Mouse (Mus musculus): ENCODE measurements around the gene Ttf1. TPM values are rescaled to one million over a fixed set of nuclear protein-coding genes. Genes with fewer than 3 reads are reported as not detected.
"Not testable (repeated sequence)": the region's sequence is repeated elsewhere in the genome, so short reads cannot be mapped to it uniquely, and the experiment has no call there.

Gene Ttf1
- polyA plus RNA-seq, 1 experiment: 3.3 TPM

- Histone ChIP-seq H3K4me1 (ENCODE audit: control insufficient read depth, insufficient read depth, insufficient read length, low read length) (peaks cover 7% of the 10 kb centered on the region), H3K27ac (ENCODE audit: insufficient read depth, low read depth, low read length) (peak overlapping the region; percentile 76), H3K4me3 (ENCODE audit: low read depth, low read length) (0 out of 2 replicates have a peak overlapping the region, but pooled peaks have one; percentile 11), H3K27me3 (ENCODE audit: control insufficient read depth, insufficient read depth, low read length) (no peaks in the 10 kb centered on the region), H3K36me3 (ENCODE audit: control insufficient read depth, insufficient read depth, low read length) (no peaks in the 10 kb centered on the region)
- TF ChIP-seq POLR2A (IDR thresholded peaks at IDR 0.05; ENCODE audit: low read depth, low read length) (no peak), CTCF (IDR thresholded peaks at IDR 0.05; ENCODE audit: extremely low read depth, insufficient read length, insufficient replicate concordance, low read depth, low read length) (no peak)
- 13% methylated on average over 7 of the region's 7 CpGs for WGBS
These were observed 40.9 kb downstream of the Ttf1 start for GRCm38 (mm10) chr2:29100822-29101534.

DNA sequence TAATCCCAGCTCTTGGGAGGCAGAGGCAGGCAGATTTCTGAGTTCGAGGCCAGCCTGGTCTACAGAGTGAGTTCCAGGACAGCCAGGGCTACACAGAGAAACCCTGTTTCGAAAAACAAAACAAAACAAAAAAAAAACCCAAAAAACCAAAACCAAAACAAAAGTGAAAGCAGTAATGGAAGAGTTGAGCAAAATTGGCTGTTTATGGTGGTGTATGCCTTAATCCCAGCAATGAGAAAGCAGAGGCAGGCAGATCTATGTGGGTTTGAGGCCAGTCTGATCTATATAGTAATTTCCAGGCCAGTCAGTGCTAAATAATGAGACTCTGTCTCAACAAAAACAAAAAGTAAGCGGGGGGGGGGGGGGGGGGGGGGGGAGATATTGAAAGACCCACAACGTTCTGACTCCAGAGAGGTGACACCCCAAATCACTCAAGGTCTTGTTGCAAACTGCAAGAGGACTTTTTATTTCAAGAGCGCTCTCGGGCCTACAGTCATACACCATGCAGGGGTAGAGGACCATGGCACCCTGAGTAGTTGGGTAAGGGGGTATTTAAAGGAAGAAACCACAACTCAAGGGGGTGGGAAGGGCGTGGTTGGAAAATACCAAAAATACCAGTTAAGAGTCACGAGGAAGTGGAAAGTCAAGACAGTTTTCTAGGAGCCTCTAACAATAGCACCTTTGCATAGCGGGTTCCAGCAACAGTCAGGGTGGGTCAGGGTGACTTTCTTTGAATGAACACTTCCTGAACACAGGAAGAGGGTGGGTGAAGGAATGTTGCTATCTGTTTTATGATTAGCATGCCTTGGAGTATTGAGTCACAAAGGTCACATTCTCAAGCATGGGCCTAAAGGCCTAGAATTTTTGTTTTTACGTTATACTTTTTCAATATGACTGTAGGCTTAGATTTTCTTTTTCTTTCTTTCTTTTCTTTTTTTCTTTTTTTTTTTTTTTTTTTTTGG lies 42.6 kb downstream of the Ttf1 start:
- H3K36me3 ChIP-seq (ENCODE audit: control insufficient read depth, insufficient read depth, low read length); H3K27ac ChIP-seq (ENCODE audit: insufficient read depth, low read depth, low read length); H3K4me1 ChIP-seq (ENCODE audit: control insufficient read depth, insufficient read depth, insufficient read length, low read length); H3K27me3 ChIP-seq (ENCODE audit: control insufficient read depth, insufficient read depth, low read length); H3K4me3 ChIP-seq (ENCODE audit: low read depth, low read length): not testable (repeated sequence)
- 62% methylated on average over 10 of the region's 10 CpGs for WGBS

DNA sequence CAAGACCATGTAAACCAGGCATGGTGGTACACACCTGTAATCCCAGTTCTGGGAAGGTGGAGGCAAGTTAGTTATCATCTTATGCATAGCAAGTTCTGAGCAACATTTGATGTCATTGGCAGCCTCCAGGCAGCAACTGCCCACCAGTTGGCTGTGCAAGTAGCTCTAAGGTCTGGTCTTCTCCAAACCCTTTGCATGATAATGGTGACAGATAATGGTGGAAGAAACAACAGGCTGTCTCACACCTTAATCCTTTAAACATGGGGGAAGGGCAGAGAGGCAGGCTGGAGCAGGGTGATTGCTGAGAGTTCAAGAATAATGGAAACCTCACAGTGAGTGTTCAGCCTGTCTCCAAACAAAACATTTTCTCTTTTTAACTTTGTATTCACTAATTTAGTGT lies 60.9 kb downstream of the Ttf1 start:
- TF ChIP-seq CTCF (IDR thresholded peaks at IDR 0.05; ENCODE audit: extremely low read depth, insufficient read length, insufficient replicate concordance, low read depth, low read length): no peak
- Histone ChIP-seq H3K4me3 (ENCODE audit: low read depth, low read length) (no peak overlapping the region), H3K27ac (ENCODE audit: insufficient read depth, low read depth, low read length) (no peak overlapping the region), H3K4me1 (ENCODE audit: control insufficient read depth, insufficient read depth, insufficient read length, low read length) (no peaks in the 10 kb centered on the region; the same call in 1 of the 2 replicates), H3K36me3 (ENCODE audit: control insufficient read depth, insufficient read depth, low read length) (no peaks in the 10 kb centered on the region), H3K27me3 (ENCODE audit: control insufficient read depth, insufficient read depth, low read length) (no peaks in the 10 kb centered on the region)

DNA sequence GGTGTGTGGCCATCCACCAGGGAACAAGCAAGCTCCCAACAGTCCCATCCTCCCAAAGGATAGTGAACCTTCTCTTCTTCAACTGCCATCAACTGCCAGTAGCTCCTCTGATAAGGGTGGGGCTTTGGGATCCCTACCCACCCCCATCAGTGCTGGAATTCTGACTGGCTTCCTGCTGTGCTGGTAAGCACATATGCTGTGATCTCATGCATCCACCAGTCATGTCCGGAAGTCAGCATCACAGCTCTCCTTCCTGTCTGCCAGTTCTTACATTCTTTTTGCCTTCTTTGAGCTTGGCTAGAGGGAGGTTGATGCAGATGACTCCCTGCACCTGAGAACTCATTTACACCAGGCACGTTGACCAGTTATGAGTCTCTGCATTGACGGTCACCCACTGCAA lies 62.4 kb downstream of the Ttf1 start:
- Histone ChIP-seq H3K4me3 (ENCODE audit: low read depth, low read length) (no peak overlapping the region), H3K27ac (ENCODE audit: insufficient read depth, low read depth, low read length) (no peak overlapping the region), H3K4me1 (ENCODE audit: control insufficient read depth, insufficient read depth, insufficient read length, low read length) (peaks cover 4% of the 10 kb centered on the region; the same call in 1 of the 2 replicates), H3K36me3 (ENCODE audit: control insufficient read depth, insufficient read depth, low read length) (peaks cover 4% of the 10 kb centered on the region), H3K27me3 (ENCODE audit: control insufficient read depth, insufficient read depth, low read length) (no peaks in the 10 kb centered on the region)
- WGBS: 74% methylated on average over 3 of the region's 3 CpGs
- TF ChIP-seq POLR2A (IDR thresholded peaks at IDR 0.05; ENCODE audit: low read depth, low read length) (no peak), CTCF (IDR thresholded peaks at IDR 0.05; ENCODE audit: extremely low read depth, insufficient read length, insufficient replicate concordance, low read depth, low read length) (no peak)

DNA sequence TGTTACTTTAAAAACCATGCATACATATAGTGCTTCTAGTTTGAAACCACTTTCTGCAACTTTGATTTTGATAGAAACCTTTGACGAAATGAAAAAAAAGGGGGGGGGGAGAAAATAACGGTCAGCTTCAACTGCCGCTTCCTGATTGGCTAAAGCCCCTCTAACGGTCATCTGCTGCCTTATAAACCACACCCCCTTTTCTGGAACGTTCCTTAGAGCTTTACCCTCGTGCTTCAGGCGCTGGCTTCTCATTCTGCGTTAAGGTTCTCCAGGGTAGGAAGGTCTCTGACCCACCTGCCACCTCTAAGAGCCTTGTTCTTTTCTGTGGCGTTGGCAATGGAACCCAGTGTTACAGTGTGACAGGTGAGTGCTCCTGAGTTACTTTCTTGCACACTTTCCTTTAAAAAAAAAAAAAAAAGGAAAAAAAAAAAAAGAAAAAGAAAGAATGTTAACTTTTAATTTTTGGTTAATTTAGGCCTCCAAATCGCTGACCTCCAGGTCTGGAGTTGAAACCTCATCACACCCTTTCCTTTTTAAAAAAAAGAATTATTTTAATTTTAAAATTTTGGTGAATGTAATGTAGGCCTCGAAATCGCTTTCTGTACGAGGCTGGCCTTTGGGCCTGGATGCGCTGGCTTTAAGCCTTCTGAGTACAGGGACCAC lies 64.0 kb downstream of the Ttf1 start, which contains the start of gene Setx:
Gene Setx, plus strand, starts transcription at position 275 of the 663 bp plus-strand sequence.
- Histone ChIP-seq H3K4me3 (ENCODE audit: low read depth, low read length) (peak within 1 kb of the TSS; percentile 86), H3K36me3 (ENCODE audit: control insufficient read depth, insufficient read depth, low read length) (peaks cover 4% of the 10 kb centered on the region), H3K27ac (ENCODE audit: insufficient read depth, low read depth, low read length) (peak within 1 kb of the TSS; percentile 69), H3K4me1 (ENCODE audit: control insufficient read depth, insufficient read depth, insufficient read length, low read length) (peaks cover 4% of the 10 kb centered on the region; the same call in 1 of the 2 replicates), H3K27me3 (ENCODE audit: control insufficient read depth, insufficient read depth, low read length) (no peaks in the 10 kb centered on the region)
- 61% methylated on average over 14 of the region's 14 CpGs for WGBS
- TF ChIP-seq CTCF (IDR thresholded peaks at IDR 0.05; ENCODE audit: extremely low read depth, insufficient read length, insufficient replicate concordance, low read depth, low read length) (no peak), POLR2A (IDR thresholded peaks at IDR 0.05; ENCODE audit: low read depth, low read length) (no peak)

DNA sequence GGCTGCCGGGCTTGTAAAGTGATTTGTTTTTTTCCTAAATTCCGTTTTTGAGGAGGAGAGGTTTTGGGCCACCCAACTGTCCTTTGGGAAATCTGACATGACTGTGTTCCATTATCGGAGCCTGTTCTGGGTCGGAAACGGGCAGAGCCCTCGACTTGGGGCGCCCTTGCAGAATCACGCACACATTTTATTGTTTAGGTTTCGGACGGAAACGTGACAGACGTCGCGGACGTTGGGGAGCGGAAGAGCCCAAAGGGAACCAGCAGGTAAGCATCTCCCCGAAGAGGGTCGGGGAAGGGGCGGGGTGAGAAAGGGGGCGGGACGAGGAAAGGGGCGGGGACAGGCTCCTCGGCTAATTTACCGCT lies 64.5 kb downstream of the Ttf1 start:
- H3K4me3 ChIP-seq (ENCODE audit: low read depth, low read length): peak overlapping the region; percentile 86
- H3K36me3 ChIP-seq (ENCODE audit: control insufficient read depth, insufficient read depth, low read length): peaks cover 7% of the 10 kb centered on the region
- WGBS: under 1% methylated on average over 24 of the region's 24 CpGs
- peaks cover 4% of the 10 kb centered on the region; the same call in 1 of the 2 replicates for H3K4me1 ChIP-seq (ENCODE audit: control insufficient read depth, insufficient read depth, insufficient read length, low read length)
- no peaks in the 10 kb centered on the region for H3K27me3 ChIP-seq (ENCODE audit: control insufficient read depth, insufficient read depth, low read length)
- peak overlapping the region; percentile 62 for H3K27ac ChIP-seq (ENCODE audit: insufficient read depth, low read depth, low read length)
- TF ChIP-seq POLR2A (IDR thresholded peaks at IDR 0.05; ENCODE audit: low read depth, low read length): peak; percentile 9; the same call in 1 of the 2 replicates
- no peak for TF ChIP-seq CTCF (IDR thresholded peaks at IDR 0.05; ENCODE audit: extremely low read depth, insufficient read length, insufficient replicate concordance, low read depth, low read length)
